Mouse (Mus musculus): ENCODE data around the gene Klrb1.

- no peak for TF ChIP-seq CTCF (IDR thresholded peaks at IDR 0.05; ENCODE audit: control insufficient read depth, insufficient read depth, insufficient read length)
- no peak for TF ChIP-seq MAX (IDR thresholded peaks at IDR 0.05)
- TF ChIP-seq MYOD1 (IDR thresholded peaks at IDR 0.05; ENCODE audit: control insufficient read depth, insufficient read length, low read depth) = no peak
- no peak for TF ChIP-seq USF1 (IDR thresholded peaks at IDR 0.05; ENCODE audit: low read depth)
- no peak for TF ChIP-seq MYOG (IDR thresholded peaks at IDR 0.05; ENCODE audit: control insufficient read depth, extremely low read depth, insufficient read length)
Observed at GRCm38 (mm10) chr6:128669936-128670335, 52.9 kb downstream of the Klrb1 start.
